In the genomic region with DNA sequence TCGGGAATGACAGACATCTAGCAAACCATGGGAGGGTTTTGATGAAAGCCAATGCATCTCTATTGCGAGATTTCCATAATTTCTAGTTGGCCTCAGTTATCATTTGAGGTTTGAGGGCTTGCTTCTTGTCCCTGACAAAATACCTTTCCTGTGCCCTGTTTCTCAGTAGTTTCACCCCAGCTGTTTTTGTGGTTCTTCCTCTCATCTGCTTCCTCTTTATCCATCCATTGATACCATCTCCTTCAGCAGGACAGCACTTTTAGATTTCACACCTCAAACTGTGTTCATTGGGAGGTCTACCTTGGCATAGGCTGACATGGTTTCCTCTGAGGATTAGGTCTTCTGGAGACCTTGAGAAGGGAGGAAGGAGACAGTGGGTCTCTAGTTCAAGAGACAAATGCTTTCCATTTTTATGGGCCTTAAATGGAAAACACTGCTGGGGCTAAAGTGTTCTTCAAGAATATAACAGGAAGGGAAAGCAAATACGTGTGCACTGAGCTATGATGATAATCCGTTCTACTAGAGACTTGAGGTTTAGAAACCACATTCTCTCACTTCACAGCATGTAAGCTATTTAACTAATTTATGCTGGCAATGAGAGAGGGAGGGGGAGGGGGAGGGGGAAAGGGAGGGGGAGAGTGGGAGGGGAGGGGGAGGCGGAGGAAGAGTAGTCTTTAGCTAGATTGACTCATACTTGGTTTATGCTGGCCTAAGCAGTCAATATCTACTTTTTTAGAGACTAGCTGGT, we compare ENCODE assay signal across 24 mouse cellular contexts. TPM values are rescaled to one million over a fixed set of nuclear protein-coding genes. Genes with fewer than 3 reads are reported as not detected.
DNase-seq lines count a peak whose midpoint lies in the region; ATAC-seq and TF ChIP-seq lines count a peak whose summit lies in the region.
"Had no signal": no experiment of that assay in that cellular context is flagged by ENCODE, and none has a peak within 500 bp of the region (broad histone marks: within the 10 kb centered on the region; RNA-seq: fewer than 3 reads in every experiment).

No protein-coding gene starts in this region.

- WGBS in heart, embryonic 14.5 days, result 62% methylated on average over 5 of the region's 5 CpGs
- 43% methylated on average over 5 of the region's 5 CpGs for WGBS in lung, adult 2 months

- peaks cover 11% of the 10 kb centered on the region for H3K36me3 ChIP-seq in heart, embryonic 14.5 days (ENCODE audit: control insufficient read depth, insufficient read depth, low read length)
- H3K36me3 ChIP-seq: embryonic facial prominence, embryonic 13.5 days; hindbrain, embryonic 12.5 days; limb, embryonic 12.5 days; liver, embryonic 12.5 days; lung, embryonic 15.5 days; midbrain, embryonic 12.5 days; neural tube, embryonic 12.5 days had no signal

- no peak for ATAC-seq in heart, embryonic 14.5 days (ENCODE audit: insufficient number of reproducible peaks, insufficient read depth, low FRiP score, low read depth)
- peak; percentile 91 for ATAC-seq in Patski
- ATAC-seq in megakaryocyte, adult 5-6 weeks (ENCODE audit: poor library complexity, severe bottlenecking), result 0 out of 2 replicates have a peak, but pooled peaks have one; percentile 52
- ATAC-seq: forebrain, embryonic 16.5 days; inflammation-experienced regulatory T-cells, adult 6 months; liver, embryonic 12.5 days had no signal

- CTCF ChIA-PET in Patski (lab: Charles Lee), result interaction anchor here (0.7 to 1.9 kb wide), 11 partner anchors 9 to 72 kb away, joined by 3 to 6 read pairs (median 4); a partner anchor contains a TSS

- TF ChIP-seq CTCF in Patski (IDR thresholded peaks at IDR 0.05), result no peak
- no peak for TF ChIP-seq CTCF in lung, adult 2 months (IDR thresholded peaks at IDR 0.05; ENCODE audit: insufficient read depth, low read length)

- in situ Hi-C loops in Patski (cut with MboI; ENCODE audit: low pct_unique_long_range_greater_than_20kb), result no loop called here

- intact Hi-C loops in heart, postnatal 14 days (cut with DNase I), result loop anchor here (5.0 kb wide), 1 partner anchor 39 kb away; no protein-coding TSS in a partner anchor

- no peak overlapping the region for H3K4me3 ChIP-seq in heart, embryonic 14.5 days (ENCODE audit: control insufficient read depth in 1 of 2, insufficient read depth in 1 of 2, low read depth in 1 of 2, low read length in 2 of 2)
- H3K4me3 ChIP-seq in lung, adult 2 months (replicated peaks; ENCODE audit: extremely low read depth, low read depth, low read length), result no peak overlapping the region
- H3K4me3 ChIP-seq: embryonic facial prominence, embryonic 13.5 days; hindbrain, embryonic 12.5 days; limb, embryonic 12.5 days; liver, embryonic 12.5 days; lung, embryonic 15.5 days; midbrain, embryonic 12.5 days; neural tube, embryonic 12.5 days had no signal

- H3K27me3 ChIP-seq in heart, embryonic 14.5 days (ENCODE audit: control insufficient read depth, insufficient read depth, low read length), result no peaks in the 10 kb centered on the region
- H3K27me3 ChIP-seq in Patski, result no peaks in the 10 kb centered on the region
- H3K27me3 ChIP-seq: embryonic facial prominence, embryonic 13.5 days; hindbrain, embryonic 12.5 days; limb, embryonic 12.5 days; liver, embryonic 12.5 days; lung, embryonic 15.5 days; midbrain, embryonic 12.5 days; neural tube, embryonic 12.5 days had no signal

- H3K9ac ChIP-seq in heart, embryonic 14.5 days (ENCODE audit: low read length), result no peak overlapping the region
- H3K9ac ChIP-seq: embryonic facial prominence, embryonic 13.5 days; hindbrain, embryonic 12.5 days; limb, embryonic 12.5 days; liver, embryonic 12.5 days; lung, embryonic 15.5 days; midbrain, embryonic 12.5 days; neural tube, embryonic 12.5 days had no signal

- H3K27ac ChIP-seq in heart, embryonic 14.5 days (replicated peaks in 1 of 2; ENCODE audit: control insufficient read depth in 1 of 2, insufficient read depth in 1 of 2, low read depth in 2 of 2, low read length in 2 of 2), result peak overlapping the region; percentile 66 to 72
- H3K27ac ChIP-seq: embryonic facial prominence, embryonic 13.5 days; hindbrain, embryonic 12.5 days; limb, embryonic 12.5 days; liver, embryonic 12.5 days; lung, embryonic 15.5 days; midbrain, embryonic 12.5 days; neural tube, embryonic 12.5 days had no signal

- H3K9me3 ChIP-seq in heart, embryonic 14.5 days (ENCODE audit: control insufficient read depth, low read length), result no peaks in the 10 kb centered on the region
- H3K9me3 ChIP-seq: embryonic facial prominence, embryonic 13.5 days; hindbrain, embryonic 12.5 days; limb, embryonic 12.5 days; liver, embryonic 12.5 days; lung, embryonic 15.5 days; midbrain, embryonic 12.5 days; neural tube, embryonic 12.5 days had no signal

- POLR2A ChIA-PET in Patski (lab: Charles Lee), result interaction anchor here (0.9 to 1.4 kb wide), 2 partner anchors 11 to 41 kb away, joined by 3 read pairs; a partner anchor contains a TSS

- H3K4me1 ChIP-seq in heart, embryonic 14.5 days (ENCODE audit: control insufficient read depth in 2 of 2, insufficient read depth in 2 of 2, low read length in 2 of 2), result peaks cover 9 to 56% of the 10 kb centered on the region in 2 experiments
- H3K4me1 ChIP-seq in lung, adult 2 months (ENCODE audit: control insufficient read depth, insufficient read depth, low read length), result peaks cover 3% of the 10 kb centered on the region; the same call in 1 of the 2 replicates

- DNase-seq in heart, postnatal 14 days, result no peak
- DNase-seq in ES-CJ7 (ENCODE audit: low read depth, low spot score) (peak; percentile 6), Patski (ENCODE audit: low read depth, low spot score) (peak; percentile 68)
- no peak for DNase-seq in lung, adult 2 months
- DNase-seq in kidney, postnatal 4 days, result no peak
- DNase-seq: cerebellum, adult 8-10 months; gastrocnemius, postnatal 36 days; kidney, adult 2 months; kidney, postnatal 14 days; layer of hippocampus, adult 9-11 months; lung, postnatal 4 days; right cerebral cortex, adult 18-20 months; thymus, postnatal 14 days had no signal

- TF ChIP-seq POLR2A in lung, adult 2 months (IDR thresholded peaks at IDR 0.05; ENCODE audit: borderline replicate concordance, extremely low read depth, low read depth, low read length), result no peak

- H3K4me2 ChIP-seq in heart, embryonic 14.5 days (ENCODE audit: low read length), result no peak overlapping the region
- H3K4me2 ChIP-seq: embryonic facial prominence, embryonic 13.5 days; hindbrain, embryonic 12.5 days; limb, embryonic 12.5 days; liver, embryonic 12.5 days; lung, embryonic 15.5 days; midbrain, embryonic 12.5 days; neural tube, embryonic 12.5 days had no signal

RNA-seq across cellular contexts. Expression of a gene that starts 41.8 kb away (rescaled TPM):
- 46.9 and 60.9 TPM in 2 replicates for polyA plus RNA-seq in heart, embryonic 14.5 days (2014; fragmentation: Nextera tagmentation; extraction: Ambion mirVana)
- total RNA-seq in heart, postnatal 14 days (2021), result 10 to 100 TPM; 28.8 to 42.7 TPM
- 16.7 TPM for polyA plus RNA-seq in Patski (2021)
- total RNA-seq in megakaryocyte, adult 5-6 weeks (2015), result 0.40 and 0.55 TPM in 2 replicates
- 0.73 and 1.0 TPM in 2 replicates for total RNA-seq in megakaryocyte, adult 5-6 weeks (2017)
- 16.5 and 20.3 TPM in 2 replicates for polyA plus RNA-seq in lung, adult 2 months (2012; rRNA removed)

Comparison
In these comparisons a context has a peak if more than half of its experiments do, and no peak if none do; other contexts are left out.
1. DNase-seq: peak in ES-CJ7 (single experiment) and Patski (single experiment); none in heart, postnatal 14 days (0 of 2), lung, adult 2 months (single experiment) and kidney, postnatal 4 days (0 of 2).